Mouse (Mus musculus) kidney, postnatal 14 days (tissue): ENCODE results near the gene Rexo4.

ENCODE experiments used
- DNase-seq: peaks from one replicate; pipeline ENCODE4 v3.0.0; 2022; ENCODE audit warnings: mixed read lengths

The Rexo4 gene

GRCm38 (mm10) chr2:26963923-26964723, at the start of gene Rexo4:
Gene Rexo4, minus strand, starts transcription at chr2:26964386.
- peak; percentile 94 for DNase-seq

DNA sequence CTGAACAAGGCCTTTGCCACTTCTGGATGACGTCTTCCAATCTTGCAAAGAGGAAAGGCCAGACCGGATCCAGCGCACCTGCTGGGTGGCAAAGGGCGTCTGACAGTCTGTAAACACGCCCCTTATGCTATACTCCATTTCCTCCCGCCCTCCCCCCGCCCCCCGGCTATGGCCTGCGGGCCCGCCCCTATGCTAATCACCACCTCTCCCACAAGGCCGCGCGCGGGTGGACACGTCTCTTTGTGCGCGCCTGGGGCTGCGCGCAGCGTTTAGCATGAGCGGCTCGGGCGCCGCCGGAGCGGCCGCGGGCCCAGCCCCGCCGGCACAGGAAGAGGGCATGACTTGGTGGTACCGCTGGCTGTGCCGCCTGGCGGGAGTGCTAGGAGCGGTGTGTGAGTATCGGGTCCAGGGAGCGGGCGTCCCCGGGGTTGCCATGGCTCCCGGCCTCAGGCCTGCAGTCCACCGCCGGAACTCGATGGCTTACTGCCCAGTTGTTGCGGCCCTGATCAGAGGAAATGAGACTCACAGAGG, 45.6 kb upstream of the Rexo4 start, which contains the start of gene Cacfd1:
TSS of gene Cacfd1 (plus strand) at position 213 of the 531 bp plus-strand sequence.
- DNase-seq: peak; percentile 94

DNA sequence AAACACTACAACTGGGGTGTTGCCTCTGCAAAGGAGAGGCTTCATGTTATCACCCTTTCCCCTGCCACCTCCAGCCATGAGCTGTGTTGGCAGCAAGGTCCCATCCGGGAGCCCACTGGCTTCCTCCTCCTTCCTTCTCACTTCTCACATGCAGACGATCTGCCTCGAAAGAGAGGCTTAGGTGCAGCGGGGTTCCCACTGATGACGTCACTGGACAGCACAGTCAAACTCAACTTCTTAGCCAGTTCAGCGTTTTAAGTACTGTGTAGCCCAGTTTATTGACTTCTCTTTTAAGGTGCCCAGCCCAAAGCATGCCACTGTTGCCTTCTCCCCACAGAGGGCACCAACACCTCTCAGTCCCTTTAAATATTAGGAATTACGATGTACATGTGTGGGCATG, 43.5 kb upstream of the Rexo4 start:
- no peak for DNase-seq

DNA sequence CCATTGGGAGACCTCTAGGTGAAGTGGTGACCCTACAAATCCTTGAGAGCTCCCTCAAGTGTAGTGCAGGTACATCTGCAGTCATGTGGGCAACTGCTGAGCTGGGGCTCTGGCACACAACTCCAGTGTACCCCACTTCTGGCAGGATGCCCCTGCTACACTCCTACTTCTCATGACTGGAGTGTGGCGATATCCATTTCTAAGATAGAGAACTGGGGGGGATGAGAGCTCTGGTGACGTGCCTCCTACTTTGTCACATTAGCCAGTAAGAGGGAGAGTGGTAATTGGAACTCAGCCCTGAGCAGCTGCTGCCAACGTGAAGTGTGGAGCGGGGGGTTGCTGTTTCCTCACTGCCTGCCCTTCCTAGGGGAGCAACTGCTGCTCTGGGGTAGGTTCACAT, 42.1 kb upstream of the Rexo4 start:
- DNase-seq: no peak

- DNase-seq: no peak
Measured at GRCm38 (mm10) chr2:26997993-26998392, 33.8 kb upstream of the Rexo4 start.

- DNase-seq: no peak
Measured at GRCm38 (mm10) chr2:26997498-26997897, 33.3 kb upstream of the Rexo4 start.

DNA sequence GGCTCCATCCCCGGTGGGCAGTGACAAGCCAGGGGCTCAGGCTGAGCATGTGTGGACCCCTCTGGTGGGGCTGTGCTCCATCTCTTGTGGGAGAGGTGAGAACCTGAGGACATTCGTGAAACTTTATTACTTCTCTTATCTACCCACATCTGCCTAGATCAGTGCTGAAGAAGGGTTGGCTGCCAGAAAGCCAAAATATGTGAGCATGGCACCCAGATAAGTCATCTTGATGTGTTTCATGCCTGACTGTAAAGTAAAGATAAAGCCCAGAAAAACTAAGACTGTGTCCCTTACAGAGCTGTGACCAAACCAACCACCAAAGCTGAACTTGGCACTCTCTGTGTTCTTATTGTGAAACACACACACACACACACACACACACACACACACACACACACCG, 29.8 kb upstream of the Rexo4 start:
- DNase-seq: no peak

DNA sequence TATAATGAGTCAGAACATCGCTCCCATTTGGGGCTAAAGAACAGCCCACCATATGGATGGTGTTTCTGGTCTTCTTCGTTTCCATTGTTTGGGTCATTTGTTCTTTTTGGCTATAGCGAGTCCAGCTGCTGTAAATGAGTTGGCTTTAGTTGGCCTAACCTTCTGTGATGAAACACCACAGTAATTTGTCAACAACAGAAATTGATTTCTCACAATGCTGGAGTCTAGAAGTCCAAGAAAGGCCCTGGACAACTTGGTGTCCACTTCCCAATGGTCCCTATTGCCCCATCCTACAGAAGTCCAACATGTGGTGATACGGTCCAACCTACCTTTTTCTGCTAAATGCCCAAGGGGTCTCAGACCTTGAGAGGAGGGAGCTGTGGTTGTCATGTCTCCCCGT, 20.5 kb upstream of the Rexo4 start:
- DNase-seq: no peak

DNA sequence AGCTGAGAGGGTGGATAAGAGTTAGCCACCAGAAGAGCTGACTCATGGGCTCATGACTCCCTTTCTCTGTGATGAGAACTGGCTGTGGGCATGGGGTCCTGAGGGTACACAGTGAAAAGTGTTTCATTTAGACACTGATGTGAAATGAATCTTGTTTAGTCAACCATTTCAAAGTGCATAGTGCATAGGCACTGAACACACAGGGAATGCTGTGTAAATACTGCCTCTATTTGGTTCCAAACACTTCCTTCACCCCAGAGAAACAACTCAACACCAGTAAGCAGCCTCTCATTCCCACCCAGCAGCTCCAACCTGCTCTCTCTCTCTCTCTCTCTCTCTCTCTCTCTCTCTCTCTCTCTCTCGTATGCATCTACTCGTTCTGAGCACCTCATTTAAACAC, 20.0 kb upstream of the Rexo4 start:
- DNase-seq: no peak

- no peak for DNase-seq
Measured at GRCm38 (mm10) chr2:26980361-26980760, 16.2 kb upstream of the Rexo4 start.

GRCm38 (mm10) chr2:26973960-26974359, 9.8 kb upstream of the Rexo4 start:
- no peak for DNase-seq

DNA sequence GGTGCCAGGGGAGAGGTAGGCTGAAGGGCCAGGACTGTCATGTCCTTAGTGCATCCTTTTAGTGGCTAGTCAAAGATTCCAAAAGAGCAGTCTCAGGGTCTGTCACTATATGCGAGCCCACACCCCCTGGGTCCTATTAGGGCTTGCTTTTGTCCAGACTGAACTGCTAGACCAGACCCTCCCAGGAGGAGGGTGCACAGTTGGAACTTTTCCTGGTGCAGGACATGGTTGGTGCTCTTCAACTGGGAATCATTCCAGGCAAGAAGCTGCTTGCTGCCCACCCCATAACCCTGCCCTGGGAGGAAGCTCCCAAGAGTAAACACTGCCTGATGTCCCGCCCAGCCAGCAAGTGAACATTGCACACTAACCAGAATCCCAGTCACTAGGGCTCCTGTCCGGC, 8.9 kb upstream of the Rexo4 start, which contains the start of gene Adamts13:
TSS of gene Adamts13 (plus strand) at position 301 of the 400 bp plus-strand sequence.
- no peak for DNase-seq

DNA sequence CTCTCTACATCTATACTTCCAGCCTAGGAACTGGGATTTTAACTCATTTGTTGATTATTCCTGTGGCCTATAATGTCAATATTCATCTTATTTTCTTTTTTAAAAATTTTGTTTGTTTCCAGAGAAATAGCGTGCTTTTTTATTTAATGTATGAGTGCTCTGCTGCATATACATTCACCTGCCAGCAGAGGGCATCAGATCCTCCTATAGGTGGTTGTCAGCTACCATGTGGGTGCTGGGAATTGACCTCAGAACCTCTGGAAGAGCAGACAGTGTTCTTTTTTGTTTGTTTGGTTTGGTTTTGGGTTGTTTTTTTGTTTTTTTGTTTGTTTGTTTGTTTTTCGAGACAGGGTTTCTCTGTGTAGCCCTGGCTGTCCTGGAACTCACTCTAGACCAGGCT, 3.1 kb upstream of the Rexo4 start:
- DNase-seq: no peak

DNA sequence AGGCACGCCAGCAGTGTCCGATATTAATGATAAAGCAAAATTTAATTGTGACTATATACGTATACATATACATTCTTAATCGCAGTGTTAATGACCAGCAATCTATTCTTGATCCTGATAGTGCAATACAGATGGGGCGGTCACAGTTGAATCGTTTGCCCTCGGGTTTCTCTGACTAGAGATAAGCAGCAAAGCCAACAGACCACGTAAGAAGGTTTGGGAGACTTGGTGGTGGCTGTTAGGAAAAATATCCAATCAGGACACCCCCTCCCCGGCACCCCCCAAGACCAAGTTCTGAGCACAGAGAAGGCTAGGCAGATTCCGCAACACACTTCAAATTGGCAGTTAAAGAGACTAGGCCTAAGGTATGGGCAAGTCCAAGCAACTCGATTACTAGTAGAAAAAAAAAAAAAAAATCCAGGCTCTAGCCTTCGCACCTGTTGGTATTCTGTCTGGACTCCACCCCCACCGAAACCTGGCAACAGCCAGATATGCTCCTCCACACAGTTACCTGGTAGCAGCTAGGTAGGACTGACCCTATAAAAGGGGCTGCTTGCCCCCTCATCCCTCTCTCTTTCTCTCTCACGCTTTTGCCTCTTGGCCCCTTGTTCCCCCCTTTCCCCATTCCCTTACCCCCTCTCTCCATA, 661 bp upstream of the Rexo4 start:
- DNase-seq: no peak

- peak; percentile 39 for DNase-seq
Measured at GRCm38 (mm10) chr2:26960756-26961155, 3.4 kb downstream of the Rexo4 start.

DNA sequence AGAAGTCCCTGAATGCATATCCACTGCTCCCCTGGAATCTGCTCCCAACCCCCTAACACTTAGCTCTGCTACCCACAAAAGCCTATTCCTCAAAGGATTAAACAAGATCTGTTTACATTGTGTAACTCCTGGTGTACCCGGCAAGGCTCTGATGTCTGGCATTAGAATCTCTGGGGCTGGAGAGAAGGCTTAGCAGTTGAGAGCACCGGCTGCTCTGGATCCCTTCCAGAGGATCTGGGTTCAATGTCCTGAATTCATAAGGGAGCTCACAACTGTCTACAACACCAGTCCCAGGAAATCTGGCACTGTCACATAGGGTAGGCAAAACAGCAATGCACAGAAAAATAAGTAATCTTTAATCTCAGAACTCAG, 6.7 kb downstream of the Rexo4 start:
- DNase-seq: peak; percentile 21

- peak; percentile 12 for DNase-seq
Measured at GRCm38 (mm10) chr2:26956811-26957487, 7.2 kb downstream of the Rexo4 start.

GRCm38 (mm10) chr2:26954735-26955395, 9.3 kb downstream of the Rexo4 start:
- no peak for DNase-seq

- DNase-seq: no peak
Measured at GRCm38 (mm10) chr2:26952866-26953265, 11.3 kb downstream of the Rexo4 start.

DNA sequence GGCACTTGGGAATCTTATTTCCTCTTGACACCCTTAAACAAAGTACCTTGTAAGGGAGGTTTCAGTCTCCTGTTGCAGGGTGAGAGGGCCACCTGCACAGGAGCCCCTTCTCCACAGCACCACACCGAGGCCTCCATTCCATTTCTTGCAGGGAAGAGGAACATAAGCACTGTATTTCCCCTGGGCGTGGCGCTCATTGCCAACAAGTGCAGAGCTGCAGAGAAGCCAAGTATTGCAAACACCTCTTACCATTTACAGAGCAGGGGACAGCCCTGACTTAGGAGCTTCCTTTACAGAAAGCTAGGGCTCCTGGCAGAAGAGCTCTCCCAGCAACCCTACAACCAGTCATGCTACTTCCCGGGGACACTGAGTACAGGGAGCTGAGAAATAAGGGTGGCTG, 12.0 kb downstream of the Rexo4 start:
- no peak for DNase-seq

- DNase-seq: no peak
Measured at GRCm38 (mm10) chr2:26951346-26951905, 12.8 kb downstream of the Rexo4 start.

DNA sequence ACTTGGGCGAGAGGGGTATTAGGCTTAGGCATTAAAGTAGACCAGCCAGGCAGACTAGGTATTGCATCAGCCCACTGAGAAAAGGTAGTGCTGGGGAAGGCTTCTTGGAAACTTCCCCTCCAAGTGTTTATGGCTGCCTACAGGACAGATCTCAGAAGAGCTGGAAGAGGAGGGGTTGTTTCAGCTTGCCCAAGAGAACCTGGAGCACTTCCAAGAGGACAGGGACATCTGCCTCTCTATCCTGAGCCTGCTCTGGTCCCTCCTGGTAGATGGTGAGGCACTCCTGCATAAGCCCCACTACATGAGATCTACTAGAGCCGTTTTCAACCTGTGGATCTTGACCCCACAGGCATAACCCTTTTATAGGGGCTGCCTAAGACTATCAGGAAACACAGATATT, 13.8 kb downstream of the Rexo4 start:
- DNase-seq: no peak

DNA sequence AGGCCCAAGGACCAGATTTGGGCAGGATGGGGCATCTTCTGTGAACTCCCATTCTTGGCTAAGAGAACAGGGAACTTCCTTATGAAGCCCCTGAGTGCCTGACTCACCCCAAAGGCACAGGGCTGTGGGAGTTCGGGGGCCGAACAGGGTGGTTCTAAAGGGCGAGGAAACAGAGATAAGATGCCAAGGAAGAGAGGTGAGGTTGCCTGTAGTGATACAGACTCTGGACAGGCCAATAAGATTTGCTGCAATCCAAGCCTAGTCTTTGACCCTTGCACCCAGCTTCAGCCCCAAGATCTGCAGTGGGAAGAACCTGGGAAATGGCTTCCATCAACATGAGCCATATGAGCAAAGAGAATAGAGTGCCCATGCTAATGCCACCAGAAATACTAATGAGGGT, 20.9 kb downstream of the Rexo4 start:
- no peak for DNase-seq
